In the genomic region with DNA sequence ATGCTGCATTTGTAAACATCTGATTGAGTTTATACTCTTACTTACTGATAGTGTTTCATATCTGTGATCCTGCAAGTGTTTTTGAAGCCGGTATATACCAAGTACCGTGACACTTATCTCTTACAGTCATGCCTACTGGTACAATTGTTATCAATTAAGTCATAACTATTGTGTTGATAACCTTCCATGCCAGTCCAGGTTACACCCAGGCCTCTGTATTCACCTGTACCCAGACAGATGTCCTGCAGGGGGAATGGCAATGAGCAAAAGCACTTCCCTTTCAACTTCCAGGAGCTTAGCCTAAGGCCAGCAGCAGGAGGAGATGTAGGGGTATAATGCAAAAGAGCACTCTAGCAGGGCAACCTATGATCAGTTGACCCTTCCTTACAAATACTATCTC, we compare ENCODE assay signal across 18 mouse cellular contexts.
A peak's percentile ranks its signal among the peaks of the same experiment; 100 is the strongest.
DNase-seq lines count a peak whose midpoint lies in the region; ATAC-seq and TF ChIP-seq lines count a peak whose summit lies in the region.
"Had no signal": no experiment of that assay in that cellular context is flagged by ENCODE, and none has a peak within 500 bp of the region (broad histone marks: within the 10 kb centered on the region; RNA-seq: fewer than 3 reads in every experiment).

No protein-coding gene starts in this region.

- no peaks in the 10 kb centered on the region; the same call in 1 of the 2 replicates for H3K4me1 ChIP-seq in heart, adult 2 months (ENCODE audit: control insufficient read depth, insufficient read depth, low read length)
- H3K4me1 ChIP-seq in heart, embryonic 10.5 days: peaks cover 12% of the 10 kb centered on the region
- peaks cover 13% of the 10 kb centered on the region for H3K4me1 ChIP-seq in lung, embryonic 16.5 days (replicated peaks; ENCODE audit: control insufficient read depth, insufficient read depth, low read length)
- 0 out of 2 replicates have a peak, but pooled peaks cover 6% of the 10 kb centered on the region for H3K4me1 ChIP-seq in stomach, embryonic 14.5 days (ENCODE audit: control insufficient read depth, insufficient read depth, low read length)
- H3K4me1 ChIP-seq: hindbrain, embryonic 12.5 days; midbrain, embryonic 12.5 days had no signal

- no peak for TF ChIP-seq CTCF in heart, adult 2 months (IDR thresholded peaks at IDR 0.05)

- peaks cover 2% of the 10 kb centered on the region; the same call in 1 of the 2 replicates for H3K36me3 ChIP-seq in heart, adult 2 months (ENCODE audit: control insufficient read depth, insufficient read depth, low read length)
- H3K36me3 ChIP-seq in heart, embryonic 10.5 days: no peaks in the 10 kb centered on the region
- H3K36me3 ChIP-seq in lung, embryonic 16.5 days (ENCODE audit: control insufficient read depth, insufficient read depth, low read length): no peaks in the 10 kb centered on the region
- H3K36me3 ChIP-seq in stomach, embryonic 14.5 days (ENCODE audit: control insufficient read depth, insufficient read depth, low read length): no peaks in the 10 kb centered on the region
- H3K36me3 ChIP-seq: embryonic facial prominence, embryonic 10.5 days; hindbrain, embryonic 12.5 days; limb, embryonic 12.5 days; midbrain, embryonic 12.5 days had no signal

- no peak overlapping the region for H3K9ac ChIP-seq in heart, adult 2 months (ENCODE audit: low read depth, low read length)
- H3K9ac ChIP-seq in lung, embryonic 16.5 days (ENCODE audit: low read length): no peak overlapping the region
- H3K9ac ChIP-seq in stomach, embryonic 14.5 days (replicated peaks; ENCODE audit: low read depth, low read length): no peak overlapping the region
- H3K9ac ChIP-seq: hindbrain, embryonic 12.5 days; limb, embryonic 12.5 days; liver, postnatal 0 days; midbrain, embryonic 12.5 days had no signal

- no peak for TF ChIP-seq POLR2A in heart, adult 2 months (IDR thresholded peaks at IDR 0.05; ENCODE audit: insufficient read depth, low read depth, low read length)

- H3K27me3 ChIP-seq in heart, adult 2 months (ENCODE audit: control insufficient read depth, insufficient read depth, low read length): no peaks in the 10 kb centered on the region
- no peaks in the 10 kb centered on the region for H3K27me3 ChIP-seq in heart, embryonic 10.5 days (ENCODE audit: insufficient read depth, poor library complexity, severe bottlenecking)
- H3K27me3 ChIP-seq in lung, embryonic 16.5 days (ENCODE audit: control insufficient read depth, insufficient read depth, low read depth, low read length): no peaks in the 10 kb centered on the region
- no peaks in the 10 kb centered on the region for H3K27me3 ChIP-seq in stomach, embryonic 14.5 days (ENCODE audit: control insufficient read depth, insufficient read depth, low read length)
- H3K27me3 ChIP-seq: hindbrain, embryonic 12.5 days; limb, embryonic 12.5 days; midbrain, embryonic 12.5 days had no signal

- H3K4me3 ChIP-seq in heart, adult 2 months: no peak overlapping the region
- H3K4me3 ChIP-seq in heart, embryonic 10.5 days: no peak overlapping the region
- H3K4me3 ChIP-seq in lung, embryonic 16.5 days (ENCODE audit: low read length): no peak overlapping the region
- H3K4me3 ChIP-seq in stomach, embryonic 14.5 days (ENCODE audit: low read depth, low read length): no peak overlapping the region
- H3K4me3 ChIP-seq: embryonic facial prominence, embryonic 10.5 days; hindbrain, embryonic 12.5 days; limb, embryonic 12.5 days; midbrain, embryonic 12.5 days had no signal

- no peak overlapping the region for H3K4me2 ChIP-seq in lung, embryonic 16.5 days (ENCODE audit: low read depth, low read length)
- no peak overlapping the region for H3K4me2 ChIP-seq in stomach, embryonic 14.5 days (replicated peaks; ENCODE audit: low read depth, low read length)
- H3K4me2 ChIP-seq: hindbrain, embryonic 12.5 days; limb, embryonic 12.5 days; liver, embryonic 11.5 days; midbrain, embryonic 12.5 days had no signal

- no peak for TF ChIP-seq EP300 in heart, adult 2 months (IDR thresholded peaks at IDR 0.05; ENCODE audit: insufficient read depth, low read depth, low read length)

- peak overlapping the region; percentile 73 for H3K27ac ChIP-seq in heart, adult 2 months
- H3K27ac ChIP-seq in heart, embryonic 10.5 days: no peak overlapping the region
- H3K27ac ChIP-seq in lung, embryonic 16.5 days (ENCODE audit: low read length): no peak overlapping the region
- no peak overlapping the region for H3K27ac ChIP-seq in stomach, embryonic 14.5 days (ENCODE audit: low read length)
- H3K27ac ChIP-seq: embryonic facial prominence, embryonic 10.5 days; hindbrain, embryonic 12.5 days; limb, embryonic 12.5 days; macrophage; midbrain, embryonic 12.5 days had no signal

- 55% methylated on average over 2 of the region's 2 CpGs for WGBS in heart, adult 2 months
- 85% methylated on average over 2 of the region's 2 CpGs for WGBS in heart, embryonic 10.5 days
- WGBS in lung, embryonic 16.5 days: 43% methylated on average over 2 of the region's 2 CpGs
- WGBS in stomach, embryonic 14.5 days: 74% methylated on average over 2 of the region's 2 CpGs

- intact Hi-C loops in heart, adult 2 months (cut with DNase I): loop anchor here (5.0 to 10.0 kb wide), 2 partner anchors 122 to 229 kb away; partner anchors contain the start of gene Jun

- H3K9me3 ChIP-seq in heart, embryonic 10.5 days: no peaks in the 10 kb centered on the region
- H3K9me3 ChIP-seq in lung, embryonic 16.5 days (ENCODE audit: control insufficient read depth, low read length): no peaks in the 10 kb centered on the region
- no peaks in the 10 kb centered on the region for H3K9me3 ChIP-seq in stomach, embryonic 14.5 days (ENCODE audit: control insufficient read depth, low read depth, low read length)
- H3K9me3 ChIP-seq: embryonic facial prominence, embryonic 10.5 days; hindbrain, embryonic 12.5 days; limb, embryonic 12.5 days; midbrain, embryonic 12.5 days had no signal

- ATAC-seq in lung, embryonic 16.5 days (ENCODE audit: low read depth): peak; percentile 3; the same call in 1 of the 2 replicates
- ATAC-seq in stomach, embryonic 14.5 days (ENCODE audit: insufficient number of reproducible peaks, insufficient read depth, low FRiP score, low read depth): peak; percentile 24; the same call in 1 of the 2 replicates
- ATAC-seq: CD4-positive, CD25-positive, alpha-beta regulatory T cell, adult 4 months; forebrain, embryonic 16.5 days had no signal

- no peak for DNase-seq in heart, adult 2 months
- DNase-seq in heart, embryonic 10.5 days (ENCODE audit: low spot score): no peak
- DNase-seq in lung, postnatal 25 days (ENCODE audit: low spot score): no peak
- DNase-seq in layer of hippocampus, adult 11-12 months (ENCODE audit: low spot score): no peak
- DNase-seq in retina, postnatal 1 day: no peak
- DNase-seq: liver, postnatal 0 days; thymus, adult 2 months; thymus, postnatal 4 days had no signal

- no peaks in the 10 kb centered on the region for H3K79me2 ChIP-seq in heart, adult 2 months (replicated peaks; ENCODE audit: control insufficient read depth, insufficient read depth, low read length)
